In the genomic region with DNA sequence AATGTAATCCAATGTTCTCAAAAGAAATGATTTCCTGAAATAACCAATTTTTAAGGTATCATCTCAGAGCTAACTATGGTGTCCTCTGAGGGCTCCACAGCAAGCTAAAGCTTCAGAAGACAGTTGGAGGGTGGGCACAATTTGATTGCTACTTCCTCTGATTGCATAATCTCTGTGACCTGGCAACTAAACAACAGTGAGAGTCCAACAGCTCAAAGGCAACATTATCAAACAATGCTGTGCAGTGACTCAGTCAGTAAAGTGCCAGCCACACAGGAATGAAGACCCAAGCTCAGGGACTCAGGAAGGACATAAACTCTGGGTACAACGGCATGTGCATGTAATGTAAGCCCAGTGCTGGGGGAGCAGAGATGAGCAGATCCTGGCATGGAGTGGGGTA, we compare ENCODE assay signal across 24 mouse cellular contexts. TPM values are rescaled to one million over a fixed set of nuclear protein-coding genes. Genes with fewer than 3 reads are reported as not detected.
A peak's percentile ranks its signal among the peaks of the same experiment; 100 is the strongest.
DNase-seq lines count a peak whose midpoint lies in the region; ATAC-seq lines count a peak whose summit lies in the region.
"Had no signal": no experiment of that assay in that cellular context is flagged by ENCODE, and none has a peak within 500 bp of the region (broad histone marks: within the 10 kb centered on the region; RNA-seq: fewer than 3 reads in every experiment).

No protein-coding gene starts in this region.

- no peak for ATAC-seq in heart, embryonic 15.5 days (replicated peaks; ENCODE audit: insufficient number of reproducible peaks, insufficient read depth, low FRiP score, low read depth)
- ATAC-seq in heart, embryonic 11.5 days (replicated peaks; ENCODE audit: insufficient number of reproducible peaks, low FRiP score, low TSS enrichment): no peak
- ATAC-seq in liver, embryonic 13.5 days (ENCODE audit: low read depth): no peak
- ATAC-seq: CD4-positive, CD25-positive, alpha-beta regulatory T cell, adult 4 months; forebrain, embryonic 16.5 days; inflammation-experienced regulatory T-cells, adult 6 months had no signal

- H3K4me2 ChIP-seq in heart, embryonic 15.5 days: no peak overlapping the region
- H3K4me2 ChIP-seq in heart, embryonic 11.5 days: no peak overlapping the region
- H3K4me2 ChIP-seq in liver, embryonic 13.5 days: no peak overlapping the region
- H3K4me2 ChIP-seq: embryonic facial prominence, embryonic 15.5 days; hindbrain, embryonic 13.5 days; midbrain, embryonic 12.5 days; neural tube, embryonic 12.5 days had no signal

- WGBS in heart, embryonic 15.5 days: 51% methylated on average over 1 of the region's 1 CpGs
- WGBS in heart, embryonic 11.5 days (ENCODE audit: insufficient replicate concordance): 72% methylated on average over 1 of the region's 1 CpGs
- 67% methylated on average over 1 of the region's 1 CpGs for WGBS in liver, embryonic 13.5 days (ENCODE audit: insufficient replicate concordance)

- no peaks in the 10 kb centered on the region for H3K9me3 ChIP-seq in heart, embryonic 15.5 days (replicated peaks)
- H3K9me3 ChIP-seq in heart, embryonic 11.5 days (replicated peaks; ENCODE audit: control insufficient read depth, low read length): no peaks in the 10 kb centered on the region
- H3K9me3 ChIP-seq in liver, embryonic 13.5 days (replicated peaks): no peaks in the 10 kb centered on the region
- H3K9me3 ChIP-seq: embryonic facial prominence, embryonic 15.5 days; hindbrain, embryonic 13.5 days; midbrain, embryonic 12.5 days; neural tube, embryonic 12.5 days had no signal

- peaks cover 6% of the 10 kb centered on the region; the same call in 1 of the 2 replicates for H3K4me1 ChIP-seq in heart, embryonic 15.5 days (replicated peaks)
- H3K4me1 ChIP-seq in heart, embryonic 11.5 days (ENCODE audit: control insufficient read depth, insufficient read depth, low read length): no peaks in the 10 kb centered on the region
- peaks cover 11% of the 10 kb centered on the region for H3K4me1 ChIP-seq in liver, embryonic 13.5 days (replicated peaks)
- H3K4me1 ChIP-seq: embryonic facial prominence, embryonic 15.5 days; hindbrain, embryonic 13.5 days; midbrain, embryonic 12.5 days; neural tube, embryonic 12.5 days had no signal

- 0 out of 2 replicates have a peak overlapping the region, but pooled peaks have one; percentile 15 for H3K27ac ChIP-seq in heart, embryonic 15.5 days
- H3K27ac ChIP-seq in heart, embryonic 11.5 days (ENCODE audit: low read depth, low read length): no peak overlapping the region
- H3K27ac ChIP-seq in liver, embryonic 13.5 days: 0 out of 2 replicates have a peak overlapping the region, but pooled peaks have one; percentile 11
- H3K27ac ChIP-seq: embryonic facial prominence, embryonic 15.5 days; hindbrain, embryonic 13.5 days; left cerebral cortex, adult 2 months; liver, embryonic 14.5 days; midbrain, embryonic 12.5 days; neural tube, embryonic 12.5 days had no signal

- H3K27me3 ChIP-seq in heart, embryonic 15.5 days: no peaks in the 10 kb centered on the region
- no peaks in the 10 kb centered on the region for H3K27me3 ChIP-seq in heart, embryonic 11.5 days (ENCODE audit: control insufficient read depth, insufficient read depth, low read length)
- H3K27me3 ChIP-seq in liver, embryonic 13.5 days: no peaks in the 10 kb centered on the region
- H3K27me3 ChIP-seq: embryonic facial prominence, embryonic 15.5 days; hindbrain, embryonic 13.5 days; midbrain, embryonic 12.5 days; neural tube, embryonic 12.5 days had no signal

- H3K9ac ChIP-seq in heart, embryonic 15.5 days: no peak overlapping the region
- no peak overlapping the region for H3K9ac ChIP-seq in heart, embryonic 11.5 days (ENCODE audit: low read depth, low read length)
- no peak overlapping the region for H3K9ac ChIP-seq in liver, embryonic 13.5 days
- H3K9ac ChIP-seq: embryonic facial prominence, embryonic 15.5 days; hindbrain, embryonic 13.5 days; liver, embryonic 14.5 days; midbrain, embryonic 12.5 days; neural tube, embryonic 12.5 days had no signal

- DNase-seq in lung, postnatal 36 days: peak; percentile 60
- DNase-seq in lung, postnatal 4 days: no peak
- no peak for DNase-seq in liver, embryonic 13.5 days
- DNase-seq in gastrocnemius, postnatal 36 days: no peak
- DNase-seq in left cerebral cortex, adult 18-20 months (ENCODE audit: low spot score in 2 of 2): no peak
- DNase-seq in right cerebral cortex, postnatal 36 days (ENCODE audit: low spot score in 2 of 2): no peak
- DNase-seq: adrenal gland, postnatal 14 days; cerebellum, postnatal 10 days; kidney, adult 9 months; kidney, postnatal 25 days; left cerebral cortex, postnatal 4 days; lung, postnatal 10 days had no signal

- peaks cover 13% of the 10 kb centered on the region for H3K36me3 ChIP-seq in heart, embryonic 15.5 days
- H3K36me3 ChIP-seq in heart, embryonic 11.5 days (ENCODE audit: control insufficient read depth, insufficient read depth, low read length): no peaks in the 10 kb centered on the region; the same call in none of the 2 replicates
- peaks cover 66% of the 10 kb centered on the region for H3K36me3 ChIP-seq in liver, embryonic 13.5 days

- H3K4me3 ChIP-seq in heart, embryonic 15.5 days: no peak overlapping the region
- H3K4me3 ChIP-seq in heart, embryonic 11.5 days (ENCODE audit: low read depth, low read length): no peak overlapping the region
- H3K4me3 ChIP-seq in liver, embryonic 13.5 days (replicated peaks): no peak overlapping the region
- H3K4me3 ChIP-seq: embryonic facial prominence, embryonic 15.5 days; hindbrain, embryonic 13.5 days; left cerebral cortex, adult 2 months; midbrain, embryonic 12.5 days; neural tube, embryonic 12.5 days had no signal

- intact Hi-C loops in gastrocnemius, postnatal 36 days (cut with DNase I): no loop called here

RNA-seq across cellular contexts. Expression of a gene that starts 11.2 kb away (rescaled TPM):
- 30.0 and 31.0 TPM in 2 replicates for polyA plus RNA-seq in heart, embryonic 15.5 days (2015; fragmentation: Nextera tagmentation; extraction: Ambion mirVana)
- 34.1 and 35.5 TPM in 2 replicates for polyA plus RNA-seq in heart, embryonic 11.5 days (2014; fragmentation: Nextera tagmentation; extraction: Ambion mirVana)
- polyA plus RNA-seq in liver, embryonic 13.5 days (2015; fragmentation: Nextera tagmentation; extraction: Ambion mirVana): 24.0 and 30.3 TPM in 2 replicates
- total RNA-seq in gastrocnemius, postnatal 36 days (2021): 10 to 100 TPM; 17.6 to 20.4 TPM
- total RNA-seq in left cerebral cortex, adult 18-20 months (2021): 10 to 100 TPM; 76.2 to 85.0 TPM

RNA-seq across cellular contexts. Expression of a gene that starts 30.0 kb away (rescaled TPM):
- 11.9 and 13.2 TPM in 2 replicates for polyA plus RNA-seq in heart, embryonic 15.5 days (2015; fragmentation: Nextera tagmentation; extraction: Ambion mirVana)
- 3.1 and 3.4 TPM in 2 replicates for polyA plus RNA-seq in heart, embryonic 11.5 days (2014; fragmentation: Nextera tagmentation; extraction: Ambion mirVana)
- 25.4 and 33.7 TPM in 2 replicates for polyA plus RNA-seq in liver, embryonic 13.5 days (2015; fragmentation: Nextera tagmentation; extraction: Ambion mirVana)
- total RNA-seq in gastrocnemius, postnatal 36 days (2021): 1 to 10 TPM; 4.5 to 8.0 TPM
- 1 to 10 TPM; 1.5 to 1.6 TPM for total RNA-seq in left cerebral cortex, adult 18-20 months (2021)
- total RNA-seq: ES-E14 had no signal
- polyA plus RNA-seq: CD4-positive, CD25-positive, alpha-beta regulatory T cell, adult 4 months; inflammation-experienced regulatory T-cells, adult 6 months had no signal
